Mouse (Mus musculus) heart, adult 2 months (tissue): ENCODE results near the gene Ncln. TPM values are rescaled to one million over a fixed set of nuclear protein-coding genes. Genes with fewer than 3 reads are reported as not detected.
A peak's percentile ranks its signal among the peaks of the same experiment; 100 is the strongest.

Experiments
- DNase-seq, 2 experiments: peaks; one replicate each; pipeline ENCODE4 v3.0.0; 2021
- H3K27ac ChIP-seq: fragments of 200-600 bp; 2 replicates; pipeline ENCODE4 v1.8.1; 2022
- H3K27me3 ChIP-seq: fragments of 200-500 bp; 2 replicates; pipeline ENCODE4 v1.6.1; 2012; ENCODE audit warnings: mild to moderate bottlenecking, low read length, inconsistent platforms, mixed read lengths; ENCODE audit not compliant: control insufficient read depth, insufficient read depth
- H3K36me3 ChIP-seq: fragments of 200-500 bp; 2 replicates; pipeline ENCODE4 v1.6.1; 2012; ENCODE audit warnings: low read length, inconsistent platforms; ENCODE audit not compliant: control insufficient read depth, insufficient read depth
- H3K4me1 ChIP-seq: fragments of 200-500 bp; 2 replicates; pipeline ENCODE4 v1.6.1; 2011; ENCODE audit warnings: low read length; ENCODE audit not compliant: control insufficient read depth, insufficient read depth
- H3K4me3 ChIP-seq: fragments of 200-600 bp; 2 replicates; pipeline ENCODE4 v1.8.1; 2022
- H3K79me2 ChIP-seq: fragments of 200-500 bp; replicated peaks from 2 replicates; pipeline ENCODE4 v1.6.1; 2012; ENCODE audit warnings: mild to moderate bottlenecking, inconsistent platforms, low read length, moderate library complexity, mixed read lengths; ENCODE audit not compliant: control insufficient read depth, insufficient read depth
- H3K9ac ChIP-seq: fragments of 200-500 bp; 2 replicates; pipeline ENCODE4 v1.6.1; 2012; ENCODE audit warnings: low read depth, mild to moderate bottlenecking, control low read depth, inconsistent platforms, low read length, mixed read lengths
- CTCF ChIP-seq: fragments of 200-600 bp; IDR thresholded peaks from 2 replicates; pipeline ENCODE4 v1.8.1; 2022; ENCODE audit warnings: antibody characterized with exemption, mild to moderate bottlenecking, moderate library complexity
- EP300 ChIP-seq: fragments of 200-500 bp; IDR thresholded peaks from 2 replicates; pipeline ENCODE4 v1.6.1; 2011; ENCODE audit warnings: low read depth, low read length, control low read depth; ENCODE audit not compliant: insufficient read depth
- POLR2A ChIP-seq: fragments of 200-500 bp; IDR thresholded peaks from 2 replicates; pipeline ENCODE4 v1.6.1; 2011; ENCODE audit warnings: mild to moderate bottlenecking, low read depth, low read length, control low read depth; ENCODE audit not compliant: insufficient read depth
- WGBS: fragments of 180-500 bp; shearing (Covaris S2); methylation state at CpG from one replicate; pipeline ENCODE4 v1.1.7; 2018; 5-methylcytosine and 5-hydroxymethylcytosine counted together
- intact Hi-C: fragments of 180-260 bp; cut with DNase I; formaldehyde crosslinking; loops from one replicate; pipeline ENCODE4 v1.15.1; 2025
- polyA plus RNA-seq: library from polyadenylated mRNA; depleted of rRNA; stranded (reverse); fragments of >200 nt; gene quantifications from 2 replicates; pipeline ENCODE4 v1.2.3, GENCODE M21; 2012
- total RNA-seq, 2 experiments: library from RNA; stranded (reverse); gene quantifications; 2 replicates each; pipeline ENCODE4 v1.2.3; 2021

The Ncln gene
- total and polyA plus RNA-seq, 3 experiments = 68.6 to 107 (median 74.2) TPM

DNA sequence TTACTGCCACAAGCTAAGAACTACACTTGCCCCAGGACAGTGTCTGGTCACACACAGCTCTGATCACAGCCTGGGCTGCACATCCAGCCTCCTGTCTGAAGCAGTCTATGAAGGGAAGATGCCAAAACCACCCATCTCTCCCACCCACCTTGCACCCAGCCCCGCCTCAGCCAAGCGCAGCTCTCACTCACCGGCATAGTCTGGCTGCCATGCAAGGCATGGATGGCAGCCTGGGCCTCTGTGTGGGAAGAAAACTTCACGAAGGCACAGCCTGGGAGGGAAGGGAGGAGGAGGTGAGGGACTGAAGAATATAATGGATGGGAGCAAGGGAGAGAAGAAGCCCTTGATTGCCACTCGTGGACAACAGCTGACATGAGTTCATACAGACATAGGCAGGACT, 26.9 kb downstream of the Ncln start:
- intact Hi-C loops = no loop called here
- Histone ChIP-seq H3K27me3 (peaks cover 12% of the 10 kb centered on the region), H3K27ac (no peak overlapping the region), H3K4me1 (no peaks in the 10 kb centered on the region), H3K4me3 (no peak overlapping the region), H3K79me2 (no peaks in the 10 kb centered on the region), H3K9ac (no peak overlapping the region), H3K36me3 (no peaks in the 10 kb centered on the region)
- TF ChIP-seq EP300 = no peak
- no peak for TF ChIP-seq POLR2A
- TF ChIP-seq CTCF = no peak
- DNase-seq = no peak
- WGBS = 73% methylated on average over 5 of the region's 5 CpGs

DNA sequence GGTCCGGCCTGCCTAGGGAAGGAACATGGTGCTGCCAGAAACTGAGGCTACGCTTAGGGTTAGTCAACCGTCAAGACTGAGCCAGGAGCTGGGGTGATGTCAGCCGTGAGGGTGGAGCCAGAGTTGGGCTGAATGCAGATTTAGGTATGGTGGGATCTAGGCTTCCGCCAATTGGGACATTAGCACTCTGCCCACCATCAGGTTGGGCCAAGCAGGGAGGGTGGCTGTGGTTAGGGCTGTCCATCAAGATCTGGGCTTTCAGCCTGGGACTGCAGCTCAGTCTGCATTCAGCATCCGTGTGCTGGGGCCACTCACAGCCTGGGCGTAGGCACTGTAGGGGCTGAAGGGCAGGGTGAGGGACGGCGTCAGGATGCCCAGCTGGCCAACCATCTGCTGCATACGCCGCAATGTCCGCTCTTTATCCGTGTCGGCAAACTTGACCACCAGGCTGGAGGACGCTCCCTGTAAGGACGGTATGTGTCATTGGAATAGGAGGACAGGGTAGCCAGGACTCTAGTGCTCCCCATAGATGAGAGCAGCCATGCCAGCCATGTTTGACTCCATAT, 28.4 kb downstream of the Ncln start:
- no peaks in the 10 kb centered on the region for H3K79me2 ChIP-seq
- H3K27ac ChIP-seq = no peak overlapping the region
- TF ChIP-seq CTCF (no peak), EP300 (no peak), POLR2A (no peak)
- H3K4me1 ChIP-seq = no peaks in the 10 kb centered on the region
- intact Hi-C loops = no loop called here
- WGBS = 81% methylated on average over 16 of the region's 16 CpGs
- H3K36me3 ChIP-seq = no peaks in the 10 kb centered on the region
- peaks cover 12% of the 10 kb centered on the region for H3K27me3 ChIP-seq
- no peak for DNase-seq
- no peak overlapping the region for H3K9ac ChIP-seq
- H3K4me3 ChIP-seq = no peak overlapping the region

DNA sequence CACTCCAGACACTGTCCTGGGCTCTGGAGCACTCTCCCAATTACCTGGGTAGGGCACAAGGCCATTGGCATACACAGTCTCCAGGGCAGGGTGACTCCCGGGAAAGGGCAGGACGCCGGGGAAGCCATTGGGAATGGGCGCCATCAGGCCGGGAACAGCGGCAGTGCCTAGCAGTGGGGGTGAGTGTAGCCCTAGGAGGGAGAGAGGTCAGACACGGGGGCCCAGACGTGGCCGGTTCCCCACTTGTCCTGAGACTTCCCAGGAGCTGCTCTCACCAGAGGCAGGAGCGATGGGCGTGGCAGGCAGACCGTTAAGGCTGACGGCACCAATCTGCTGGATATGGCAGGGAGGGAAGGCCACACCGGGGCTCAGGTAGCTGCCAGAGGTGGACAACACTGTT, 29.3 kb downstream of the Ncln start:
- no peak for TF ChIP-seq POLR2A
- TF ChIP-seq CTCF = no peak
- TF ChIP-seq EP300 = no peak
- Histone ChIP-seq H3K27me3 (peaks cover 12% of the 10 kb centered on the region), H3K79me2 (no peaks in the 10 kb centered on the region), H3K4me3 (no peak overlapping the region), H3K4me1 (no peaks in the 10 kb centered on the region), H3K27ac (no peak overlapping the region), H3K36me3 (no peaks in the 10 kb centered on the region), H3K9ac (no peak overlapping the region)
- WGBS = 59% methylated on average over 14 of the region's 14 CpGs
- no peak for DNase-seq
- intact Hi-C loops = no loop called here

DNA sequence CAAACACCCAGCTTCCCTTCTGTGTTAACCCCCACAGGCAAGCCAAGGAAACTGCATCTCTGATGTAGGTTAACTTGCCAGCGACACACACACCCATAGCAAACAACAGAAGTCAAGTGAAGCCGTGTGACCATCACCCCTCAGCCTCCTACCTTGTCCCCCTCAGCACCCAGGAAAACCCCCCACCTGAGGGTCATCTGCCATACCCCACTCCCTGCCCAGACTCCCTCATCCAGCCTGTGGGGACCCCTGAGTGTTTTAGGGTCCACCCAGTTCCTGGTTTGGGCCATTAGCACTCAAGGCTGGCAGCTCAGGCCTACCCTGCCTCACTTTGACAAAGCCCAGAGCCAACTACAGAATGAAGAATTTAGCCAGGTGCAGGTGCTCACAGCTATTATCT, 30.1 kb downstream of the Ncln start:
- Histone ChIP-seq H3K36me3 (no peaks in the 10 kb centered on the region), H3K4me3 (no peak overlapping the region), H3K27ac (no peak overlapping the region), H3K27me3 (peaks cover 12% of the 10 kb centered on the region), H3K4me1 (no peaks in the 10 kb centered on the region), H3K79me2 (no peaks in the 10 kb centered on the region), H3K9ac (no peak overlapping the region)
- no peak for DNase-seq
- WGBS = 78% methylated on average over 2 of the region's 2 CpGs
- TF ChIP-seq CTCF (no peak), EP300 (no peak), POLR2A (no peak)
- intact Hi-C loops = no loop called here

DNA sequence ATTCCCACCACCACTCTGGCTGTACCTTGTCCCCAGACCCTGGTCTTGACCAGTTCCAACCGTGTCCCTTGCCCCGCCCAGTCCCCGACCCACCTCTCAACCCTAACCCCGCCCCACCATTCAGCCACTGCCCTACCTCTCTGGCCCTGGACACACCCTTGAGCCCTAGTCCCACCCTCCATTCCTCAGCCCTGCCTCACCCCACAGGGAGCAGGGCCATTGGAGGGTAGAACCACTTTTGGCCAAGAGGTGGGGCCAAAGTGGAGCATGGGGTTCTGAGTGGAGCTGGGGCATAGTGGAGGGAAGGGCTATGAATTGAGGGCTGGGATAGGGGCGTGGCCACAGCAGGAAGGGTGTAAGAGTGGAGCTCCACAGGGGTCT, 30.9 kb downstream of the Ncln start:
- DNase-seq = no peak
- intact Hi-C loops = no loop called here
- H3K27ac ChIP-seq = no peak overlapping the region
- WGBS = 10% methylated on average over 5 of the region's 5 CpGs
- H3K4me3 ChIP-seq = no peak overlapping the region
- H3K4me1 ChIP-seq = no peaks in the 10 kb centered on the region
- peaks cover 15% of the 10 kb centered on the region for H3K27me3 ChIP-seq
- H3K79me2 ChIP-seq = no peaks in the 10 kb centered on the region
- H3K36me3 ChIP-seq = no peaks in the 10 kb centered on the region
- TF ChIP-seq EP300 (no peak), CTCF (no peak), POLR2A (no peak)
- no peak overlapping the region for H3K9ac ChIP-seq

DNA sequence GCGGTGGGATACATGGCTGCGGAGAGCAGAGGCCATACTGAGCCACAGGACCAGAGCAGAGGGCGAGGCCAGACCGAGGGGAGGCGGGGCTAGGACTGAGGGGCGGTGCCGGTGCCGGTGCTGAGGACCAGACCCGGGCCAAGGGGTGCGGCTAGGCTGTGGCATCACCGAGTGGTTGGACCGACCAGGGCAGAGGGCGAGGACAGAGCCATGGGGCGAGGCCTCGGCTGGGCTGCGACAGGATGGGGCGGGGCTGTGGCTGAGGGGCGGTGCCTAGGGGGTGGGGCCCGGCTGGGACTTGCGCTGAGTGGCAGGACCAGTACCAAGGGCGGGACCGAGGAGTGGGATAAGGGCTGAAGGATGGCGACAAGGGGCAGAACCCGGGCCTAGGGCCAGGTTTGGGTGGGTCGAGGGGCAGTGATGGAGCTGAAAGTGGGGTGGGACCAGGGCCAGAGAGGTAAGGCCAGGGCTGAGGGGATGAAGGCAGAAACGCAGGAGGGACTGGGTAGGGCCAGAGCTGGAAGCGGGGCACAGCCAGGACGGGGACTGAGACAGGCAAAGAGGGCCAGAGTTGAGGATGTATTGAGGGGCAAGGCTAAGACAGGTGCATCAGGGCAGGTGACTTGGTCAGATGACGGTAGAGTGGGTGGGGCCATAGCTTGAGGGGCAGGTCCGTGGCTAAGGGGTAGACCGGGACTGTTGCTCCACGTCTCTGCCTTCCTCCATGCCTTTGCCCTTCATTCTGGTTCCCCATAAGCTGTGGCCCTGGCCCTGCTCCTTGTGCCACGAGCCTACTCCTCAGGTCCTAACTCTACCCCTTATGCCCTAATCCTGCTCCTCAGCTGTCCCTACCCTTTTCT, 31.6 kb downstream of the Ncln start:
- TF ChIP-seq EP300 = no peak
- no peak for TF ChIP-seq POLR2A
- no peak for TF ChIP-seq CTCF
- Histone ChIP-seq H3K27ac (no peak overlapping the region), H3K9ac (no peak overlapping the region), H3K4me1 (no peaks in the 10 kb centered on the region), H3K36me3 (no peaks in the 10 kb centered on the region), H3K27me3 (peaks cover 15% of the 10 kb centered on the region), H3K79me2 (no peaks in the 10 kb centered on the region), H3K4me3 (no peak overlapping the region)
- 5% methylated on average over 33 of the region's 33 CpGs for WGBS
- intact Hi-C loops = no loop called here
- DNase-seq = peak in 1 of 2 experiments; percentile 37
